In the genomic region with DNA sequence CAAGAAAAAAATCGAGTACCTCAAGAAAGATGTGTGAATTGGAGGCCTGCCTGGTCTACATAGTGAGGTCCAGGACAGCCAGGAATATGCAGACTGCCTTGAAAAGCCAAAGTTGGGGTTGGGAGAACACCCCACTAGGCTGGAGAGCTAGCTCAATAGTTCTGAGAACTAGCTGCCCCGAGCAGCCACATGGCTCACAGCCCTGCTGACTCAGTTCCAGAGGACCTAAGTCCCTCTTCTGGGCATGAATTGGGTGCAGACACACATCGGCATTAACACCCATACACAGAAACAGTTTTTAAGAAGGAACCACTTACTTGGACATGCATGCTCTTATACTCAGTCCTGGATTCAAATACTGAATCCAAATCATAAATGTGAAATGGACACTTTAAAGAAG, we compare ENCODE assay signal across 10 mouse cellular contexts. TPM values are rescaled to one million over a fixed set of nuclear protein-coding genes. Genes with fewer than 3 reads are reported as not detected.
DNase-seq lines count a peak whose midpoint lies in the region; ATAC-seq and TF ChIP-seq lines count a peak whose summit lies in the region.
"Had no signal": no experiment of that assay in that cellular context is flagged by ENCODE, and none has a peak within 500 bp of the region (broad histone marks: within the 10 kb centered on the region; RNA-seq: fewer than 3 reads in every experiment).

No protein-coding gene starts in this region.

- H3K9ac ChIP-seq in liver, embryonic 11.5 days (ENCODE audit: low read depth, low read length) = 0 out of 2 replicates have a peak overlapping the region, but pooled peaks have one; percentile 8
- H3K9ac ChIP-seq in liver, postnatal 0 days (replicated peaks) = no peak overlapping the region
- peak overlapping the region; percentile 43; the same call in 1 of the 2 replicates for H3K9ac ChIP-seq in embryonic facial prominence, embryonic 14.5 days (ENCODE audit: low read depth, low read length)
- H3K9ac ChIP-seq in hindbrain, embryonic 15.5 days = no peak overlapping the region
- peak overlapping the region; percentile 20; the same call in 1 of the 2 replicates for H3K9ac ChIP-seq in midbrain, embryonic 14.5 days (replicated peaks; ENCODE audit: low read length)

- H3K4me2 ChIP-seq in liver, embryonic 11.5 days = peak overlapping the region; percentile 39
- no peak overlapping the region for H3K4me2 ChIP-seq in liver, postnatal 0 days (ENCODE audit: low read depth, low read length)
- peak overlapping the region; percentile 32 for H3K4me2 ChIP-seq in embryonic facial prominence, embryonic 14.5 days (ENCODE audit: low read depth, low read length)
- H3K4me2 ChIP-seq in hindbrain, embryonic 15.5 days = peak overlapping the region; percentile 17; the same call in 1 of the 2 replicates
- H3K4me2 ChIP-seq in midbrain, embryonic 14.5 days (ENCODE audit: low read length) = peak overlapping the region; percentile 6; the same call in 1 of the 2 replicates

- peaks cover 33% of the 10 kb centered on the region for H3K4me1 ChIP-seq in liver, embryonic 11.5 days (replicated peaks; ENCODE audit: control insufficient read depth, insufficient read depth, low read length)
- peaks cover 27% of the 10 kb centered on the region for H3K4me1 ChIP-seq in liver, postnatal 0 days (ENCODE audit: insufficient read depth)
- peaks cover 25% of the 10 kb centered on the region for H3K4me1 ChIP-seq in embryonic facial prominence, embryonic 14.5 days (ENCODE audit: control insufficient read depth, insufficient read depth, low read length)
- peaks cover 58% of the 10 kb centered on the region for H3K4me1 ChIP-seq in hindbrain, embryonic 15.5 days (replicated peaks)
- peaks cover 39% of the 10 kb centered on the region for H3K4me1 ChIP-seq in midbrain, embryonic 14.5 days (ENCODE audit: control insufficient read depth, insufficient read depth, low read length)

- no peak for DNase-seq in liver, embryonic 11.5 days (ENCODE audit: low spot score)
- DNase-seq in liver, postnatal 0 days = no peak
- DNase-seq in embryonic facial prominence, embryonic 14.5 days (ENCODE audit: low spot score) = no peak
- no peak for DNase-seq in midbrain, embryonic 14.5 days
- no peak for DNase-seq in gastrocnemius, postnatal 25 days
- no peak for DNase-seq in spleen, adult 18-20 months
- DNase-seq in urinary bladder, adult 2 months (ENCODE audit: low spot score) = no peak
- DNase-seq: right cerebral cortex, postnatal 14 days had no signal

- no peak for ATAC-seq in liver, embryonic 11.5 days (replicated peaks; ENCODE audit: low FRiP score)
- ATAC-seq in liver, postnatal 0 days = no peak
- ATAC-seq in embryonic facial prominence, embryonic 14.5 days (ENCODE audit: low read depth) = no peak
- no peak for ATAC-seq in hindbrain, embryonic 15.5 days (ENCODE audit: low FRiP score, low read depth)
- no peak for ATAC-seq in midbrain, embryonic 14.5 days (ENCODE audit: low FRiP score, low TSS enrichment)

- TF ChIP-seq EP300 in liver, postnatal 0 days (IDR thresholded peaks at IDR 0.05; ENCODE audit: low read depth) = no peak

- H3K9me3 ChIP-seq in liver, embryonic 11.5 days (ENCODE audit: control insufficient read depth, low read length) = no peaks in the 10 kb centered on the region
- no peaks in the 10 kb centered on the region for H3K9me3 ChIP-seq in liver, postnatal 0 days (ENCODE audit: low read length)
- no peaks in the 10 kb centered on the region for H3K9me3 ChIP-seq in embryonic facial prominence, embryonic 14.5 days (ENCODE audit: control insufficient read depth, low read length)
- H3K9me3 ChIP-seq in hindbrain, embryonic 15.5 days = no peaks in the 10 kb centered on the region
- H3K9me3 ChIP-seq in midbrain, embryonic 14.5 days (ENCODE audit: control insufficient read depth, low read length) = no peaks in the 10 kb centered on the region

- peaks cover 63% of the 10 kb centered on the region for H3K36me3 ChIP-seq in liver, embryonic 11.5 days (ENCODE audit: control insufficient read depth, insufficient read depth, low read length)
- peaks cover 47% of the 10 kb centered on the region for H3K36me3 ChIP-seq in liver, postnatal 0 days (replicated peaks; ENCODE audit: insufficient read depth, low read length)
- H3K36me3 ChIP-seq in embryonic facial prominence, embryonic 14.5 days (ENCODE audit: control insufficient read depth, insufficient read depth, low read length) = peaks cover 83% of the 10 kb centered on the region
- H3K36me3 ChIP-seq in hindbrain, embryonic 15.5 days = peaks cover 78% of the 10 kb centered on the region
- H3K36me3 ChIP-seq in midbrain, embryonic 14.5 days (ENCODE audit: control insufficient read depth, insufficient read depth, low read length) = peaks cover 81% of the 10 kb centered on the region

- 0 out of 2 replicates have a peak overlapping the region, but pooled peaks have one; percentile 2 for H3K4me3 ChIP-seq in liver, embryonic 11.5 days (ENCODE audit: low read depth, low read length)
- no peak overlapping the region for H3K4me3 ChIP-seq in liver, postnatal 0 days (ENCODE audit: low read depth, low read length)
- H3K4me3 ChIP-seq in embryonic facial prominence, embryonic 14.5 days (ENCODE audit: low read depth, low read length) = 0 out of 2 replicates have a peak overlapping the region, but pooled peaks have one; percentile 2
- H3K4me3 ChIP-seq in hindbrain, embryonic 15.5 days = no peak overlapping the region
- H3K4me3 ChIP-seq in midbrain, embryonic 14.5 days (replicated peaks; ENCODE audit: low read depth, low read length) = no peak overlapping the region
- H3K4me3 ChIP-seq: left cerebral cortex, adult 2 months had no signal

- 69% methylated on average over 3 of the region's 3 CpGs for WGBS in liver, embryonic 11.5 days
- 67% methylated on average over 3 of the region's 3 CpGs for WGBS in liver, postnatal 0 days (ENCODE audit: insufficient replicate concordance)
- 83% methylated on average over 3 of the region's 3 CpGs for WGBS in embryonic facial prominence, embryonic 14.5 days
- 81% methylated on average over 3 of the region's 3 CpGs for WGBS in hindbrain, embryonic 15.5 days
- 87% methylated on average over 3 of the region's 3 CpGs for WGBS in midbrain, embryonic 14.5 days

- no peak for TF ChIP-seq CTCF in liver, postnatal 0 days (IDR thresholded peaks at IDR 0.05; ENCODE audit: low read depth)

- H3K27me3 ChIP-seq in liver, embryonic 11.5 days (replicated peaks; ENCODE audit: control insufficient read depth, insufficient read depth, low read length) = no peaks in the 10 kb centered on the region
- H3K27me3 ChIP-seq in liver, postnatal 0 days (ENCODE audit: insufficient read depth, low read length) = no peaks in the 10 kb centered on the region
- H3K27me3 ChIP-seq in embryonic facial prominence, embryonic 14.5 days (replicated peaks; ENCODE audit: control insufficient read depth, insufficient read depth, low read length) = no peaks in the 10 kb centered on the region
- no peaks in the 10 kb centered on the region for H3K27me3 ChIP-seq in hindbrain, embryonic 15.5 days
- no peaks in the 10 kb centered on the region for H3K27me3 ChIP-seq in midbrain, embryonic 14.5 days (ENCODE audit: control insufficient read depth, insufficient read depth, low read length)

- H3K27ac ChIP-seq in liver, embryonic 11.5 days (ENCODE audit: low read depth, low read length) = no peak overlapping the region; the same call in 1 of the 2 replicates
- H3K27ac ChIP-seq in liver, postnatal 0 days (ENCODE audit: low read depth) = no peak overlapping the region
- H3K27ac ChIP-seq in embryonic facial prominence, embryonic 14.5 days (replicated peaks; ENCODE audit: low read depth, low read length) = no peak overlapping the region
- no peak overlapping the region for H3K27ac ChIP-seq in hindbrain, embryonic 15.5 days (replicated peaks)
- H3K27ac ChIP-seq in midbrain, embryonic 14.5 days (replicated peaks; ENCODE audit: low read depth, low read length) = no peak overlapping the region
- H3K27ac ChIP-seq: left cerebral cortex, adult 2 months had no signal

RNA-seq across cellular contexts. Expression of gene Sec31a, which starts 8.2 kb away (rescaled TPM):
- polyA plus RNA-seq in liver, embryonic 11.5 days (2014; fragmentation: Nextera tagmentation; extraction: Ambion mirVana) = 125 and 131 TPM in 2 replicates
- polyA plus RNA-seq in liver, postnatal 0 days (2015; fragmentation: Nextera tagmentation; extraction: Ambion mirVana) = 54.7 and 55.1 TPM in 2 replicates
- 245 and 247 TPM in 2 replicates for polyA plus RNA-seq in embryonic facial prominence, embryonic 14.5 days (2014; fragmentation: Nextera tagmentation; extraction: Ambion mirVana)
- polyA plus RNA-seq in hindbrain, embryonic 15.5 days (2015; fragmentation: Nextera tagmentation; extraction: Ambion mirVana) = 86.4 and 95.4 TPM in 2 replicates
- 81.5 and 89.0 TPM in 2 replicates for polyA plus RNA-seq in midbrain, embryonic 14.5 days (2014; fragmentation: Nextera tagmentation; extraction: Ambion mirVana)
- total RNA-seq in gastrocnemius, postnatal 25 days (2021) = 10 to 100 TPM; 61.2 to 65.4 TPM
- 148 and 178 TPM in 2 replicates for polyA plus RNA-seq in urinary bladder, adult 2 months (2012; rRNA removed)

Comparison
In these comparisons a context has a peak if more than half of its experiments do, and no peak if none do; other contexts are left out.
1. H3K4me3 ChIP-seq: peak in liver, embryonic 11.5 days (single experiment) and embryonic facial prominence, embryonic 14.5 days (single experiment); none in liver, postnatal 0 days (single experiment), hindbrain, embryonic 15.5 days (single experiment) and midbrain, embryonic 14.5 days (single experiment).
2. H3K9ac ChIP-seq: peak in liver, embryonic 11.5 days (single experiment), embryonic facial prominence, embryonic 14.5 days (single experiment) and midbrain, embryonic 14.5 days (single experiment); none in liver, postnatal 0 days (single experiment) and hindbrain, embryonic 15.5 days (single experiment).